Mouse (Mus musculus) midbrain, embryonic 16.5 days (tissue): ENCODE results near the gene Tmtc1. TPM values are rescaled to one million over a fixed set of nuclear protein-coding genes. Genes with fewer than 3 reads are reported as not detected.

Experiments
- polyA plus RNA-seq: library from polyadenylated mRNA; unstranded; fragments of >200 nt; fragmentation: Nextera tagmentation; extraction: Ambion mirVana; gene quantifications from 2 replicates; pipeline ENCODE4 v1.2.1, GENCODE M21; 2015

Tmtc1 gene
- polyA plus RNA-seq, 1 experiment from 2014 or later: 2.9 TPM

Other genes starting within 250 kb of the Tmtc1 start
- 200 and 214 TPM in 2 replicates for gene Ergic2, start 232.0 kb downstream of the Tmtc1 start, polyA plus RNA-seq